Mouse (Mus musculus) lung, embryonic 14.5 days (tissue): ENCODE results near the gene Plcb4. TPM values are rescaled to one million over a fixed set of nuclear protein-coding genes. Genes with fewer than 3 reads are reported as not detected.

Source experiments
- ATAC-seq: fragments of 200-750 bp; cut with Nextera tagmentation; 2 replicates; pipeline ENCODE4 v1.8.0; 2017; ENCODE audit warnings: mild to moderate bottlenecking, moderate TSS enrichment, moderate library complexity; ENCODE audit not compliant: insufficient read depth
- DNase-seq: peaks from one replicate; pipeline ENCODE4 v3.0.0-alpha.2; 2015
- H3K27ac ChIP-seq: fragments of 300-500 bp; sonication (generic); 2 replicates; pipeline ENCODE4 v1.5.1; 2014; ENCODE audit warnings: low read depth, mild to moderate bottlenecking, moderate library complexity
- H3K27me3 ChIP-seq: fragments of 300-500 bp; sonication (generic); 2 replicates; pipeline ENCODE4 v1.6.1; 2014; ENCODE audit warnings: low read length, control low read depth; ENCODE audit not compliant: insufficient read depth
- H3K36me3 ChIP-seq: fragments of 300-500 bp; sonication (generic); 2 replicates; pipeline ENCODE4 v1.6.1; 2014; ENCODE audit warnings: control low read depth; ENCODE audit not compliant: insufficient read depth
- H3K4me1 ChIP-seq: fragments of 300-500 bp; sonication (generic); 2 replicates; pipeline ENCODE4 v1.6.1; 2014; ENCODE audit warnings: antibody characterized with exemption, control low read depth; ENCODE audit not compliant: insufficient read depth
- H3K4me2 ChIP-seq: fragments of 300-500 bp; sonication (generic); 2 replicates; pipeline ENCODE4 v1.6.1; 2014; ENCODE audit warnings: mild to moderate bottlenecking
- H3K4me3 ChIP-seq: fragments of 300-500 bp; sonication (generic); 2 replicates; pipeline ENCODE4 v1.5.1; 2014; ENCODE audit warnings: low read depth, low read length
- H3K9ac ChIP-seq: fragments of 300-500 bp; sonication (generic); 2 replicates; pipeline ENCODE4 v1.6.1; 2014
- H3K9me3 ChIP-seq: fragments of 300-500 bp; sonication (generic); 2 replicates; pipeline ENCODE4 v1.6.1; 2016; ENCODE audit warnings: low read depth, low read length, control low read depth
- CTCF ChIP-seq: IDR thresholded peaks from 2 replicates; pipeline ENCODE4 v1.5.1; 2016; ENCODE audit warnings: antibody characterized with exemption, low read depth
- WGBS: fragments of 180-500 bp; shearing (Covaris S2); extraction: QIAGEN DNeasy Blood & Tissue Kit; methylation state at CpG from one replicate; pipeline ENCODE4 v1.1.7; 2014; 5-methylcytosine and 5-hydroxymethylcytosine counted together
- polyA plus RNA-seq: library from polyadenylated mRNA; unstranded; fragments of >200 nt; fragmentation: Nextera tagmentation; extraction: Ambion mirVana; gene quantifications from 2 replicates; pipeline ENCODE4 v1.2.1, GENCODE M21; 2014

Plcb4 gene
- polyA plus RNA-seq, 1 experiment from 2014 or later: 20.5 TPM

DNA sequence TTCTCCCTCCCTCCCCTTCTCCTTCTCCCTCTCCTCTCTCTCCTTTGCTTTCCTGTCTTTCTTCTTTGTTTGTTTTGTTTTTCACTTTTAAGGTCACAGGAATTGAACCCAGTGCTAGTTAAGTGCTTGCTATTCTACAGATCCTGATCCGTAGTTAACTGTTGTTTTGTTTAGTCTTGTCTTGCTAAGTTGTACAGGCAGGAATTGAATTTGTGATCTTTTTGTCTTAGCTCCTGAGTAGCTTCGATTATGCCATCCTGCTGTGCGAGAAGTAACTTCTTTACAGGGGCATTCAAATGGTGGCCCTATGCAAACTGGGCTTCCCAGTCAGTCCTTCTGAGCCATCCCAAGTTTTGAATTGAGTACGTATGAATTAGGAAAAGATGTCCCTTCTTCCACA lies 245.5 kb downstream of the Plcb4 start:
- WGBS: 61% methylated on average over 4 of the region's 4 CpGs
- Histone ChIP-seq H3K27ac (no peak overlapping the region), H3K4me1 (no peaks in the 10 kb centered on the region), H3K4me3 (no peak overlapping the region), H3K27me3 (no peaks in the 10 kb centered on the region), H3K9me3 (no peaks in the 10 kb centered on the region), H3K4me2 (no peak overlapping the region), H3K9ac (no peak overlapping the region), H3K36me3 (no peaks in the 10 kb centered on the region)
- no peak for TF ChIP-seq CTCF
- DNase-seq: no peak
- ATAC-seq: no peak

DNA sequence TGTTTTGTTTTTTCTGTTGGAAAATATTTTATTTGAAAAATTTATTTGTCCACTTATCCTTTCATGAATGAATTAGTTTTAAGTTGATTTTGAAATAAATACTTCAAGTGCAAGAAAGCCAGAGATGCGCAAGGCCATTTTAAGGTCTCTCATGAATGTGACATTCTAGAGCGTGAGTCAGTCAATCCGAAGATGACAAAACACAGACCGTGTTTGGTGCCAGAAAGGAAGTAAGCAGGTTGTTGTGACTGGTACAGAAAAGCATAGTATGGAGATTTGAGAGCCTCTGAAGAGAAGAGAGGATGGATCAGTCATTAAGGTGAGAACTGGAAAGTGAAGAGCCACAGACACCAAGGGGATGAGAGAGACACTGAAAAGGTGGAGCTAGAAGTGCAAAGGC lies 246.0 kb downstream of the Plcb4 start:
- H3K9me3 ChIP-seq: no peaks in the 10 kb centered on the region
- DNase-seq: no peak
- no peaks in the 10 kb centered on the region for H3K27me3 ChIP-seq
- WGBS: 79% methylated on average over 4 of the region's 4 CpGs
- no peaks in the 10 kb centered on the region for H3K36me3 ChIP-seq
- no peak for ATAC-seq
- no peak overlapping the region for H3K27ac ChIP-seq
- no peak overlapping the region for H3K4me2 ChIP-seq
- no peak for TF ChIP-seq CTCF
- H3K4me3 ChIP-seq: no peak overlapping the region
- no peak overlapping the region for H3K9ac ChIP-seq
- no peaks in the 10 kb centered on the region for H3K4me1 ChIP-seq

DNA sequence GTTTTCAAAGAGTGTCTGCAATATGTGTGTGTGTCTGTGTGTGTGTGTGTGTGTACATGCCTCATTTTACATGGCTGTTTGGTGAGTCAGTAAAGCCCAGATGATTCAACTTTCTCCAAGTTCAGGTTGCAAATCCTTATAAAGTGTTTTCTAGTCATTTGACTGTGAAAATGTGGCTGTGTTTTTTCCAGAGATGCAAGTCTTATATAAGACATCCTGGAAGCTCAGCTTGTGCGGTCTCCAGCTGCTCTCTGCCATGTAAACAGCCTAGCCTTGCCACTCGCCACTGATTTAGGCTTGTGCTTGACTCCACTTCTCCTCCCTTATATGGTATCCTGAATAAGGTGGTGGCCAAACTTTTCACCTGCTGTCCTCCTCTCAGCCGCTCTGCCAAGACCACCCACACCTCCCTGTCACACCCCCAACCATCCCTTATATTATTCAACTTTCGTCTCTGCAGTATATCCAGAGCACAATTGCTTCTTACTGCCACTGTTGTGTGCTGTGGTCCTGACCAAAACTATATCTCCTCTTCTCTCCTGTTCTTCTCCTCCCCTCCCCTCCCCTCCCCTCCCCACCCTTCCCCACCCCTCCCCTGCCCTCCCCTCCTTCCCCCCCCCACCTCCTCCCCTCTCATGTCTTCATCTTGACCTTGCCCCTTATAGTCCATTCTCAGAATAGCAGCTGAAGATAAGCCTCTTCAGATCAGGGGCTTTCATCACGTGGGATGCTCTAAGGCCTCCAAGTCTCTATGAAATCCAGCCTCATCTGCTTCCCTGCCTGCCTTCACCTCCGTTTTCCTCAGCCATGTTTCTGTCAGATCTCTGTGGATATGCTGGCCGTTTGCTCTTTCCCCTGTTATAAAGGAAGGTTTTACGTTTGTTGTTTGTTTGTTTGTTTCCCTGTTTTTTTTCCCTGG lies 255.8 kb downstream of the Plcb4 start:
- ATAC-seq (peak; percentile 79), DNase-seq (peak; percentile 30)
- Histone ChIP-seq H3K4me1 (peaks cover 4% of the 10 kb centered on the region; the same call in 1 of the 2 replicates), H3K36me3 (no peaks in the 10 kb centered on the region), H3K27me3 (no peaks in the 10 kb centered on the region), H3K9ac (no peak overlapping the region), H3K9me3 (no peaks in the 10 kb centered on the region), H3K4me3 (no peak overlapping the region), H3K27ac (peak overlapping the region; percentile 61), H3K4me2 (no peak overlapping the region)
- TF ChIP-seq CTCF: no peak
- WGBS: 36% methylated on average over 8 of the region's 8 CpGs

DNA sequence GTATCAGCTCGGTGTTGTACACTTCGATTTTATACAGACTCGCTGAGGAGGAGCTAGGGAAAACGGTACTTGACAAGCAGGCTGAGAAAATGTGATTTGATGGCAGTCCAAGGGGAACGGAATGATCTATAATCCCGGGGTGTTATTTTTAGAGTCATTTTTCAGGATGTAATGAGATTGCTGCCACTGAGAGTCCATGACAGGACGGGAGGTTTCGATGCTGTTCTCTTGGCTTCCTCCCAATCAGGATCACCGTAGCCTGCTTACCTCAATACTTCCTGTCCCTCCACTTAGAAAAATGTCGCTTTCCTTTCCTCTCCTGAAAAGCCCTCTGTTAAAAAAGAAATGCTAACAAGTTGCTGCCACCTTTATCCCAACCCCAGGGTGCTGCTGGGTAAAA lies 257.1 kb downstream of the Plcb4 start:
- H3K9me3 ChIP-seq: no peaks in the 10 kb centered on the region
- ATAC-seq (0 out of 2 replicates have a peak, but pooled peaks have one; percentile 26), DNase-seq (peak; percentile 29)
- H3K36me3 ChIP-seq: no peaks in the 10 kb centered on the region
- H3K9ac ChIP-seq: no peak overlapping the region
- H3K4me2 ChIP-seq: no peak overlapping the region
- H3K4me1 ChIP-seq: peaks cover 4% of the 10 kb centered on the region; the same call in 1 of the 2 replicates
- H3K27me3 ChIP-seq: no peaks in the 10 kb centered on the region
- WGBS: 30% methylated on average over 10 of the region's 10 CpGs
- no peak overlapping the region for H3K4me3 ChIP-seq
- H3K27ac ChIP-seq: no peak overlapping the region
- no peak for TF ChIP-seq CTCF

DNA sequence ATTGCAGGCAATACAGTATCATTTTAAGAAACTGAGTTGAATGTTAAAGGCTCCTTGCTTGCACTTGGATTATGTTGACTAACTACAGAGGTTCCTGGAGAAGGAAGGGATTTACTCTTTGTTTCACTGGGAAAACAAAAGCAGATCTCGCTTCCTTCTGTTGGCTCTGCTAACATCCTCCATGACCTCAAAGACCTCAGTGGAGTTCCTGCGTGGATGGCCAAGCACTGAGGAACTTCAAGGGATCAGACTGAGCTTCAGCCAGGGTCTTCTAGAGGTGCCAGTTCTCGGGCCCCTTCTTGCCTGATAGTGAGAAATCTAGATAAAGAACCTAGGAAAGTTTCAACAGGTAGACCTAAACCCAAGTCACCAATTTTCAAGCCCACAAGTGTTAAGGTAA lies 258.2 kb downstream of the Plcb4 start:
- 69% methylated on average over 3 of the region's 3 CpGs for WGBS
- no peak for ATAC-seq
- no peak overlapping the region for H3K27ac ChIP-seq
- H3K4me2 ChIP-seq: no peak overlapping the region
- H3K4me3 ChIP-seq: no peak overlapping the region
- H3K36me3 ChIP-seq: no peaks in the 10 kb centered on the region
- H3K9me3 ChIP-seq: no peaks in the 10 kb centered on the region
- H3K27me3 ChIP-seq: no peaks in the 10 kb centered on the region
- no peak overlapping the region for H3K9ac ChIP-seq
- TF ChIP-seq CTCF: no peak
- H3K4me1 ChIP-seq: peaks cover 4% of the 10 kb centered on the region; the same call in 1 of the 2 replicates
- DNase-seq: no peak

DNA sequence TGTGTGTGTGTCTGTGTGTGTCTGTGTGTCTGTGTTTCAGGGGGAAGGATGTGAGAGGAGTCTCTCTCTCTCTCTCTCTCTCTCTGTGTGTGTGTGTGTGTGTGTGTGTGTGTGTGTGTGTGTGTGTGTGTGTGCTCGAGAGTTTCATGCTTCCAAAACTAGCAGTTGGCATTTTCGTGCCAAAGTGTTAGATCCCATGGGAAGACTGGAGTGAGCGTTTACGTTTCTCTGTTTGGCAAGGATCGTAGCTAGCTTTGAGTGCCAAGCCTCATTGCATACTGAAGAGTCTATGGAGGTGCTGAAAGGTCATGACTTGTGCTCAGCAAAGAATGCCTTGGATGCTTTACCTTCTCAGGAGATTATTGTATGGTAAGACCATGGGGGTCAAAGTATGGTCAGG lies 259.3 kb downstream of the Plcb4 start:
- no peak overlapping the region for H3K9ac ChIP-seq
- no peak overlapping the region for H3K4me2 ChIP-seq
- ATAC-seq (no peak), DNase-seq (no peak)
- H3K9me3 ChIP-seq: no peaks in the 10 kb centered on the region
- no peaks in the 10 kb centered on the region for H3K36me3 ChIP-seq
- H3K4me3 ChIP-seq: no peak overlapping the region
- no peak for TF ChIP-seq CTCF
- H3K4me1 ChIP-seq: peaks cover 4% of the 10 kb centered on the region; the same call in 1 of the 2 replicates
- H3K27ac ChIP-seq: no peak overlapping the region
- 61% methylated on average over 5 of the region's 5 CpGs for WGBS
- H3K27me3 ChIP-seq: no peaks in the 10 kb centered on the region

DNA sequence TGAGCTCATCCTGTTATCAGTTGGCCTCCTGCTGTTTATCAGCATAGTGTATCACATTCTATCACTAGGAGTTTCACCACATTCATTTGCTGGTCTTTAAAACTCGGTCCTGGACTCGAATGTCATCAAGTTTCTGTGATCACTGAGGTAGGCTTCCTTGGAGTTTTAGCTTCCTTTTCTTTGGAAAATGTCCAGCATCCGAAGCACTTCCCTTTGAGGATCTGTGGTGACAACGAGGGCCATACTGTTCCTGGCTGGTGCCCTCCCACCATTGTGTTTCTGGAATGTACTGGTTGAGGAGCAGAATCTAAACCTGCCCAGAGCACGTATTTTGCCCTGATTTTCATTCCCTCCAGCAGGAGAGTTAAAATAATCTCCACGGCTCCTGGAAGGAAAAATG lies 260.8 kb downstream of the Plcb4 start:
- Histone ChIP-seq H3K4me3 (no peak overlapping the region), H3K36me3 (no peaks in the 10 kb centered on the region), H3K27ac (no peak overlapping the region), H3K4me1 (peaks cover 4% of the 10 kb centered on the region; the same call in 1 of the 2 replicates), H3K9me3 (no peaks in the 10 kb centered on the region), H3K9ac (no peak overlapping the region), H3K4me2 (no peak overlapping the region), H3K27me3 (no peaks in the 10 kb centered on the region)
- no peak for DNase-seq
- ATAC-seq: no peak
- TF ChIP-seq CTCF: no peak
- WGBS: 47% methylated on average over 6 of the region's 6 CpGs
